Mouse (Mus musculus) megakaryocyte-erythroid progenitor cell, adult 5-6 weeks (primary cell): ENCODE results near the gene Gm43738. TPM values are rescaled to one million over a fixed set of nuclear protein-coding genes. Genes with fewer than 3 reads are reported as not detected.
A peak's percentile ranks its signal among the peaks of the same experiment; 100 is the strongest.
"Not testable (repeated sequence)": the region's sequence is repeated elsewhere in the genome, so short reads cannot be mapped to it uniquely, and the experiment has no call there.

ENCODE experiments used
- ATAC-seq: replicated peaks from 2 replicates; pipeline ENCODE4 v1.8.0; 2016; ENCODE audit warnings: mild to moderate bottlenecking, inconsistent platforms; ENCODE audit not compliant: severe bottlenecking, poor library complexity, low FRiP score, low TSS enrichment
- total RNA-seq, 2 experiments: library from RNA; stranded (forward) in 1 of 2; stranded (reverse) in 1 of 2; fragments of 200-1000, 215-1000 nt in 1 of 2; fragments of >200 nt in 1 of 2; fragmentation: Nextera tagmentation in 1 of 2; gene quantifications; 2 replicates each; pipeline ENCODE4 v1.2.3; 2014 to 2017

Gene Gm43738
- total RNA-seq, 2 experiments from 2014 or later = not detected

DNA sequence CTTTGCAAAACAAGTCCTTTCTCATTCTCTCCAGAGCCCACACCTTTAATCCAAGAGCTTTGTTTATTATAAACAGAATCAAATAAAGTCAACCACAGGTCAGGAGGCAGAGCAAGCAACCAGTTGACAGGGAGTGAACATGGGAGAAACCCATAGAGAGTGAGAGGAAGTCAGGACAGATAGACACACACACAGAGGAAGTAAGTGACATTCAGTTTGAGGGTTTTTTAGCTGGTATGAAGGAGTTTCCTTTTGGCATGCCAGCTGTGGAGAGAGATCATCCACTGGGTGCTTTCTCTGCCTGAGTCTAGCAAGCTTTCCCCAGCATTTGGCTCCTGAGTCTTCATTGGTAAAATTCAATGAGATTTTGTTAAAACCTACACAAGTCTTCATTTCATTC lies 6.0 kb upstream of the Gm43738 start:
- no peak for ATAC-seq

DNA sequence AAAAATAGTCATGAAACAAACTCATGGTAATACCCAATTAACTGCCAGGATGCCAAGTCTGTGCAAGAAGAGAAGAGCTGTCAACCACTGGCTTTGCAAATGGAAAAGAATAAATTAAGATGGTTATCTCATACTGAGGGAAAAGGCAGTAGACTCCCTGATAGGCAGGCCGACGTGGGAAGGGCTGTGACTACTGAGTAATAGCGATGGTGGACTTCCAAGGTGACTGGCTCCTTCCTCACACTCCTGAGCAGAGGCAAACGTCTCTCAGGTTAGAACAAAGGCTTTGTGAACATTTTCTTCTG lies 2.3 kb upstream of the Gm43738 start:
- ATAC-seq = no peak

DNA sequence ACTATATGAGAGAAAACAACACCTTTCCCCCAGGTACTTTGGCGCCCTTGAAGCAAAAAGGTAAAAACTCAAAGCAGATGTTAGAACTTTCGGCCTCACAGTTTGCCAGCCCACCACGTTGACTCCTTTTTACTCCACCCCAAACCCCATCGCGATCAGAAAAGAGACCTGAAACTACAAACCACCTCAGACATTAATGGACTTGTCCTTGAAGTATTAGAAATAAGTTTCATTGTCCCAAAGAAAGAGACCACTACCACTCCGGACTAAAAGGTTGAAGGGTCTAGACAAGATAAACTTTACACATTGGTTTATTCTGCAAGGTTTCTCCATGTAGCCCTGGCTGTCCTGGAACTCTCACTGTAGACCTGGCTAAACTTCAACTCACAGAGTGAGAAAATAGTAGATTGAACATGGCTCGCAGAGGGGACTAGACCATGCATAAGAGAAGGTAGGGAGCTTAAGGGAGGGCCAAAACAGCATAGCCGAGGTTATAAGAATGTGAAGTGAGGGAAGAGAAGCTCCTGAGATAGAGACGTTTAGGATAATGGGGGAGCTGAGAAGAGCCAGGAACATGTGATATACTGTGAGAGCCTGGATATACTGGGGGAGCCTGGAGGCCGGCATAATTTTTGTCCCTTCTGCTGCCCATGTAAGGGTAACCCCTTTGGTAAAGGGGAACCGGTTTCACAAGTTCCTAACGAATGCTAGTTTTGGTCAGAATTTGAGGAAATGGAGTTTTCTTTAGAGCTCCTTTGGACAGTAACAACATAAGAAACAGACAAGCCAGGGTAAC lies 1.8 kb upstream of the Gm43738 start:
- no peak for ATAC-seq

- peak; percentile 99 for ATAC-seq
Observed at GRCm38 (mm10) chr3:89101812-89102494, 1.1 kb upstream of the Gm43738 start, which contains the start of gene Fdps. TSS of gene Fdps (minus strand) at chr3:89101959.

GRCm38 (mm10) chr3:89101459-89101811 lies 536 bp upstream of the Gm43738 start:
- peak; percentile 35 for ATAC-seq

GRCm38 (mm10) chr3:89094021-89094420 lies 6.9 kb downstream of the Gm43738 start:
- ATAC-seq = no peak

GRCm38 (mm10) chr3:89093175-89093574 lies 7.7 kb downstream of the Gm43738 start, which contains the start of gene Rusc1:
TSS of gene Rusc1 (minus strand) at chr3:89093311.
- ATAC-seq = peak; percentile 68

DNA sequence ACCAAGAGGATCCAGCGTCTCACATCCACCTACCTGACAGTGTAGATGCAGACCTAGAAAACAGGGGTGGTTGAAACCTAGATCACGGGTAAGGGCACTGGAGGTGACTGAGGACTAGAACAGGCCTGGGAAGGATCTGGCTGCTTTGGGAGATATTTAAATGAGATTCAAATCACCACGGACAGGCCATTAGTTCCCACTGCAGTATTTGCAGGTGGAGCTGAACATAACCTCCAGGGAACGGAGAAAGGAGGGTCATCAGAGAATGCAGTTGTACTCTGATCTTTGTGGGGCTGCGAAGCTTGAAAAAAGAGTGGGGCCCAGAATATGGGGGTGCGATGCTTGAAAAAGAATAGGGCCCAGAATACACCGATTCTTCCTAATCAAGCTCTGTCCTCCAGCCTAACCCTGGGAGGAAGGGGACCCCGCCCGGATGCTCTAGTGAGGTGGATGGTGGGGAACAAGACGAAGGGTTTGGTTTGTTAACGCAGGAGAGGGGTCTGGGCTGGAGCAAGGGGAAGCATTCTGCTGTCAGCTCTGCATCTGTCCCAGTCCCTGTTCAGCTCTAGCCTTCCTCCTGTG lies 8.3 kb downstream of the Gm43738 start:
- no peak for ATAC-seq

DNA sequence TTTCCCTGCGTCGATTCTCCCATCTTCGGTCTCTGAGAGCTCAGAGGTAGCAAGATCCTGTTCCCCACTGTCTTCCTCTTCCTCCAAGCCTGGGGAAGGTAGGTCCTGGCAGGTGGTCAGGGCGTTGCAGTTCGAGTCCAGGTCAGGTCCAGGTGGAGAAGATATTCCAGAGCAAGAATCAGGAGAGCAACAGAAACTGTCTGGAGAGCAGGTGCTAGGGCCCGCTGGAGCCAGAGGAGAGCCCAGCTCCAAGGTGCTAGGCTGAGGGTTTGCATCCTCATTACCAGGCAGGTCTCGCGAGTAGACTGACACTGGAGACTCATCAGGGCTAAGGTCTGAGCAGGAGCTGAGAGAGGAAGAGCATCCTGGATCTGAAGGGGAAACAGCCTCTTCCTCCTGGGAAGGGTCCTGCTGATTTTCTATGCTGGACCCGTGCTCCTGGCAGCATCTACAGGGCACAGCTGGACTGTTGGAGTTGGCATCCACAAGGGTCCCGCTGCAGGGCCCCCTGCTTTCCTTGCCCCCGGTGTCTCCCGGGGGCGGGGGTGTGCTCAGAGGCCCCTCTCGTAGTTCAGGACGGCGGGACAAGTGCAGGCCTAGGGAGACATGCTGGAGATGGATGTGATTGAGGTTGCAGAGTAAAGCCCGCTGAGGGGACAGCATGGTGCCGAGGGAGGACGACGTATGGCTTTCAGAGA lies 8.9 kb downstream of the Gm43738 start:
- ATAC-seq = no peak

DNA sequence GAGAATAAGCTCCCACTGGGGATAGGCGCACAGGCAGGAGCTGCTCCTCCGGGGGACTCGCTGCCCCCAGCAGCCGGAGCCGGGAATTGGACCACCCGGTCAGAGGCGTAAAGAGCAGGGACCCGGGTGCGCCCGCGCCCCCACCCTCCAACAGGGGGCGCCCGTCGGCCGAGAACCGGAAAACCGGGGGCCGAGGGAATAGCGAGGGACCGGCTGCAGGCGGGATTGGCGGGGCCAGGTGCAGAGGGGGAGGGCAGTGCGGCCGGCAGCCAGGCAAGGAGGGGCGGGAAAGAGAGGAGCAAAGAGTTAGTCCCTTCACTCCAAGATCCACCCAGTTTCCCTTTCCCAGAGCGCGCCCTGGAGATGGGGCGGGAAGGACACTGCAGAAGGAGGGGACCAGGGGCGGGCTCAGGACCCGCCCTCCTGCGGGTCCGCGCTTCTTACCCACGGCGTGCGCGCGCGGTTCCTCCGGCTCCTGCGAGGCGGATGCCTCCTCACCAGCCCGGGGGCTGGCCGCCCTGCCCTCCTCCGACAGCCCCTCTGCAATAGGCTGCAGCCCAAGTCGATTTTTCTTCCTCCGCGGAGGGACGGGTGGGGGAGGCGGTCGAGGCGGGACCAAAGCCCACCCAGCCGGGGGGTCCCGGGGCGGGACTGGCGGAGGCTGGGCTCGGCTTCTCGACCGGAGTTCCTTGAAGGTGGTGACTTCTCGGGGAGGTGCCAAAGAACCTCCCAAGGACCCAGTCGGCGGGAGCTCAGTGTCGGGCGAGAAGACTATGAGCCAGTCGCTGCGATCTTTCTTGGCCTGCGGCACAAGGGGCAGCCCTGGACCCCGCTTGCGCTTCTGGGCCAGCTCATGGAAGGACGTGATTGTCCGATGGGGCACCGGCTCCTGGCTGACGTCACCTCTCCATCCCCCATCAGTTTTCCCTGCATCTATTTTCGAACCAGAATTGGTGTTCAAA lies 9.9 kb downstream of the Gm43738 start:
- no peak for ATAC-seq

- peak; percentile 85 for ATAC-seq
Observed at GRCm38 (mm10) chr3:89089882-89090591, 10.9 kb downstream of the Gm43738 start.

GRCm38 (mm10) chr3:89088974-89089373 lies 11.9 kb downstream of the Gm43738 start:
- no peak for ATAC-seq

DNA sequence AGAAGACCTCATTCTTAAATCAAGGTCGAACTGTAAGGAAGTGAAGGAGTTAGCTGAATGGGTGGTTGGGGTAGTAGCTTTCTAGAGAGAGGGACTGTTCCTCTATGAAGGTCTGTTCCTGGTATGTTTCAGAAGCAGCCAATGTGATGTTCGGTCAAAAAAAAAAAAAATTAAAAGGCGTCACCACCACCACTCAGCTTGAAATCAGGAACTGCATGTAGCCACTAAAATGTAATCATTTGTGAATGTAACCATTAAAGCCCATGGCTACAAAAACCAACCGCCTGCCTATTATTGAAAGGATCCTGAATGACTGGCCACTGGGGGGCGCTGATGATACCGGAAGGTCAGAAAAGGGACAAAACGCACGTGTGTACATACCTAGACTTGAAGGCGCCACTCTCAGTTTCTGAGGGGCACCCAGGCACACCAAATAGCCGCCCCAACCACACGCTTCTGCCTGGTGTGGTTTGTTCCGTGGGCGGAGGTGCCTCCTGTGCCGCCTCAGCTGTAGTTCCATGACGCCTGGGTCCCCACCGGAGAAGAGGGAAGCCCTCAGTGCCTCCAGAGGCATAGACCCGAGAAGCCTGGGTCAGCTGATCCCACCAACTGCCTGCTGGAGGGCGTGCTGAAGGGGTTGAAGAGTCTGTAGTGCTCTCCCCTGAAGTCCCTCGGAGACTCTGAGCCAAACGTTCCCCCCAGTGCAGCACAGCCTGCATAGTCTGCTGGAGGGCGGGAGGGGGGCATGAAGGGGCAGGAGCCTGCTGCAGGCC lies 13.4 kb downstream of the Gm43738 start:
- ATAC-seq = no peak

DNA sequence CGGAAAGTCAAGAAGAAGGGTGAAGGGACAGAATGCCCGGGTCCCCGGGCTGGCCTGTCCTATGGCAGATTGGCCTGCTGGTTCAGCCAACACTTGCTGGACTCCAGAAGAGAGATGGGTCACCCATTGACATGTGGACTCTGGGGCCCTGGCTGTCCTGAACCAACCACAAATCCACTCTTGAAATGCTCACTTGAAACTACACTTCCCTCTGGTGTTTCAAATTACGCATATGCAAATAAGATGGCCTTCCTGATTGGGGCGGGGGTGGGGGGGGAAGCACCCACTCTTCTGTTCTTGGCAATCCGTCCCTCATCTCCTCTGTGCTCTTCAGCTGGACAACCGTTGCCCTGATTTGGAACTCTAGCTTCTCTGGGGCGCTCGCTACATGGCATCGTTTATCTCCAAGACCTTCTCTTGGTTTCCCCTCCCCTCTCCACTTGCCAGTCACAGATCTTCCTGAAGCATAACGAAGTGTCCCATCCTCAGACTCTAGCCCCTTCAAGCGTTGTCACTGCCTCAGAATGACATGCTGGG lies 16.2 kb downstream of the Gm43738 start:
- no peak for ATAC-seq

- ATAC-seq = no peak
Observed at GRCm38 (mm10) chr3:89084133-89084532, 16.8 kb downstream of the Gm43738 start.

DNA sequence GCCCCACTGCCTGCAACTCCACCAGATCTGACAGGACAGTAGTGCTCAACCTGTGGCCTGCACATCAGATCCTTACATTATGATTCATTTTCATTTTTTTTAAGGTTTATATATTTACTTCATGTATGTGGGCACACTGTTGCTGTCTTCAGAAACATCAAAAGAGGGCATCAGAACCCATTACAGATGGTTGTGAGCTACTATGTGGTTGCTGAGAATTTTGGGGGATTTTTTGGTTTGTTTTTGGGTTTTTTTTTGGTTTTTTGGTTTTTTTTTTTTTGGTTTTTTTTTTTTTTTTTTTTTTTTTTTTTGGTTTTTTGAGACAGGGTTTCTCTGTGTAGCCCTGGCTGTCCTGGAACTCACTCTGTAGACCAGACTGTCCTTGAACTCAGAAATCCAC lies 18.6 kb downstream of the Gm43738 start:
- not testable (repeated sequence) for ATAC-seq

- ATAC-seq = no peak
Observed at GRCm38 (mm10) chr3:89077383-89077782, 23.5 kb downstream of the Gm43738 start.

- ATAC-seq = no peak
Observed at GRCm38 (mm10) chr3:89067265-89067664, 33.6 kb downstream of the Gm43738 start.
